Mouse (Mus musculus): ENCODE results near the gene Mreg. TPM values are rescaled to one million over a fixed set of nuclear protein-coding genes. Genes with fewer than 3 reads are reported as not detected.

Gene Mreg
- total and polyA plus RNA-seq, 3 experiments = not detected

DNA sequence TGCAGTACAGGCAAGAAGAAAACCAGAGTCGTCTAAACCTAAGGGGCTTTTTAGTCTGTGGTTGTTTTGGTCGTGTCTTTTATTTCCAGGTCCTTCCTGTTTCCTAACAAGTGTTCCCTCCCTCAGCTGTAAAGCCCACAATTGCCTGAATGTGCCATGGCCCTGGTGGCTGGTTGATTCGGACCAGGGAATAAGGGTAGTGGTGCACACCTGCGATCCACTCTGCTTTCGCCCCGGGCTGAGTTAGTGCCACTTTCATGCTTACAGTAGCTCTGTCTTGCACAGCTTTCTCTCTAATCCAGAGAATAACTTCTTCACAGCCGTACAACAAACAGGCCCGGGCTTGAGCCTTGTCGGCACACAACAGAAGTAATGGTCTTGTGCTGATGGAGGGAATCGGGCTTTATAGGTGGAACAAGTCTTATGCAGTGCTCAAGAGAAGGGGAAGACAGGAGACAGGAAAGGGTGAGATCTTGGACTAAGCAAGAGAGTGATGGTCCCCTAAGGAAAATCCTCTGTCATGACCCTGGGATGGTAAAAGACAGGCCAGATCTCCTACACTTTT is 26.0 kb upstream of the Mreg start:
- H3K36me3 ChIP-seq (ENCODE audit: control insufficient read depth in 1 of 2, insufficient read depth in 2 of 2, low read length in 2 of 2) = peaks cover 0 to 7% of the 10 kb centered on the region in 2 experiments; a peak in 2 of 4 replicates
- no peaks in the 10 kb centered on the region for H3K79me2 ChIP-seq (ENCODE audit: control insufficient read depth, insufficient read depth, low read length, poor library complexity)
- peaks cover 0 to 7% of the 10 kb centered on the region in 2 experiments; a peak in 1 of 4 replicates for H3K4me1 ChIP-seq (ENCODE audit: control insufficient read depth in 1 of 2, insufficient read depth in 2 of 2, low read length in 2 of 2)
- H3K9ac ChIP-seq (ENCODE audit: control insufficient read depth, low read depth, low read length, poor library complexity, severe bottlenecking) = peak overlapping the region; percentile 53
- H3K9me3 ChIP-seq (replicated peaks; ENCODE audit: insufficient read depth, low read length) = no peaks in the 10 kb centered on the region
- TF ChIP-seq POLR2AphosphoS5 (IDR thresholded peaks at IDR 0.05; ENCODE audit: borderline replicate concordance, low read depth, low read length) (no peak), TAL1 (IDR thresholded peaks at IDR 0.05; ENCODE audit: low read length) (no peak), TBP (IDR thresholded peaks at IDR 0.05; ENCODE audit: low read depth, low read length) (no peak), RCOR1 (IDR thresholded peaks at IDR 0.05; ENCODE audit: low read depth, low read length) (no peak), MAZ (IDR thresholded peaks at IDR 0.05; ENCODE audit: low read depth, low read length) (no peak), E2F4 (IDR thresholded peaks at IDR 0.05; ENCODE audit: borderline replicate concordance, low read depth, low read length) (no peak), SMC3 (IDR thresholded peaks at IDR 0.05; ENCODE audit: low read depth, low read length) (no peak), USF1 (IDR thresholded peaks at IDR 0.05; ENCODE audit: low read depth, low read length) (no peak), ZNF384 (IDR thresholded peaks at IDR 0.05; ENCODE audit: low read depth, low read length) (no peak), POLR2AphosphoS2 (IDR thresholded peaks at IDR 0.05; ENCODE audit: low read length) (no peak)
- H3K27ac ChIP-seq (ENCODE audit: control insufficient read depth, low read depth, low read length) = peak overlapping the region; percentile 0; the same call in 1 of the 2 replicates
- peak overlapping the region; percentile 25 to 26 for H3K4me3 ChIP-seq (ENCODE audit: control insufficient read depth in 1 of 2, insufficient read depth in 1 of 2, low read depth in 2 of 2, low read length in 2 of 2)
- no peaks in the 10 kb centered on the region for H3K27me3 ChIP-seq (ENCODE audit: control insufficient read depth in 1 of 2, insufficient read depth in 2 of 2, low read length in 2 of 2)
- peak; percentile 58 for DNase-seq (ENCODE audit: low read depth, low spot score)

DNA sequence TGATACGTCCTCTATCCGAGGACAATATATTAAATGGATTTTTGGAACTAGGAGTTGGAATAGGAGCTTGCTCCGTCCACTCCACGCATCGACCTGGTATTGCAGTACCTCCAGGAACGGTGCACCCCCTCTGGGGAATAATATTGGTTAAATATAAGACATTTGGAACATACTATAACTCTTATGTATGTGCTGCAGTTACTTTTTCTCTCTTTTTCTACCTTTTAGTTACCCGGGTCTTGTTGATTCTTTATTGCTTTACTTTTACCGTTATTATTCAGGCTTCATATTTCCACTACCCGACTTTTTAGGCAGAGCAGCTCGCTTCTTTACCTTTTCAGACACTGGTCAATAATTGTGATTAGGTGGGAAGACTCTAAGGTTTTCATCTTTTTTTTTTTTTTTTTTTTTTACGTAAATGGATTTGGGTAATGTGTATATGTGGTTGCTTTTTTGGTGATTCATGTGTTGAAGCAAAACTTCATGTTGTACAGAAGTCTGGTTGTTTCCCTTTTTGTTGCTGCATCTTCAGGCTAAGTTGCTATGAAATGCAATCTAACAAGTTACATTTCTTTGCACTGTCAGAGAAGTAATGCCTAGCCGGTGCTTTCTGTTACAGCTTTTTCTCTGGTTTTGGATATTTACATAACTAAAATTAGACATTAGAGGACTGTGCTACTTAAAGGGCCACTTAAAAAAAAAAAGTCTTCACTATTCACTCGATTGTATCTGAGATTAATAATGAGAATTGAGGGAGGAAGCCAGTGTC is 25.1 kb upstream of the Mreg start:
- Histone ChIP-seq H3K79me2 (ENCODE audit: control insufficient read depth, insufficient read depth, low read length, poor library complexity) (no peaks in the 10 kb centered on the region), H3K27me3 (ENCODE audit: control insufficient read depth in 1 of 2, insufficient read depth in 2 of 2, low read length in 2 of 2) (no peaks in the 10 kb centered on the region), H3K4me1 (ENCODE audit: control insufficient read depth in 1 of 2, insufficient read depth in 2 of 2, low read length in 2 of 2) (peaks cover 0 to 7% of the 10 kb centered on the region in 2 experiments; a peak in 1 of 4 replicates), H3K36me3 (ENCODE audit: control insufficient read depth in 1 of 2, insufficient read depth in 2 of 2, low read length in 2 of 2) (peaks cover 0 to 3% of the 10 kb centered on the region in 2 experiments; a peak in 1 of 4 replicates), H3K9ac (ENCODE audit: control insufficient read depth, low read depth, low read length, poor library complexity, severe bottlenecking) (peak overlapping the region; percentile 53; the same call in 1 of the 2 replicates), H3K27ac (ENCODE audit: control insufficient read depth, low read depth, low read length) (peak overlapping the region; percentile 34; the same call in 1 of the 2 replicates), H3K4me3 (ENCODE audit: control insufficient read depth in 1 of 2, insufficient read depth in 1 of 2, low read depth in 2 of 2, low read length in 2 of 2) (peak overlapping the region; percentile 25 to 26), H3K9me3 (replicated peaks; ENCODE audit: insufficient read depth, low read length) (no peaks in the 10 kb centered on the region)
- TF ChIP-seq POLR2AphosphoS2 (IDR thresholded peaks at IDR 0.05; ENCODE audit: low read length) (no peak), POLR2A (IDR thresholded peaks at IDR 0.05; ENCODE audit: control insufficient read depth in 1 of 2, insufficient read depth in 1 of 2, low read depth in 1 of 2, low read length in 2 of 2, poor library complexity in 1 of 2) (peak in 1 of 2 experiments; percentile 34; a peak in 3 of 4 replicates), MAZ (IDR thresholded peaks at IDR 0.05; ENCODE audit: low read depth, low read length) (no peak), POLR2AphosphoS5 (IDR thresholded peaks at IDR 0.05; ENCODE audit: borderline replicate concordance, low read depth, low read length) (peak; percentile 94; the same call in 1 of the 2 replicates), MXI1 (IDR thresholded peaks at IDR 0.05; ENCODE audit: low read depth, low read length) (no peak), BHLHE40 (IDR thresholded peaks at IDR 0.05; ENCODE audit: borderline replicate concordance, low read depth, low read length) (no peak), TCF12 (IDR thresholded peaks at IDR 0.05; ENCODE audit: low read depth, low read length) (no peak), TBP (IDR thresholded peaks at IDR 0.05; ENCODE audit: low read depth, low read length) (peak; percentile 19; the same call in 1 of the 2 replicates), NELFE (IDR thresholded peaks at IDR 0.05; ENCODE audit: low read depth, low read length) (no peak)
- DNase-seq (ENCODE audit: low read depth, low spot score) = peak; percentile 91

All from MEL (cell line).